Mouse (Mus musculus): ENCODE measurements around the gene Gm49450. TPM values are rescaled to one million over a fixed set of nuclear protein-coding genes. Genes with fewer than 3 reads are reported as not detected.

The Gm49450 gene
- polyA plus RNA-seq, 3 experiments from 2014 or later, result not detected

DNA sequence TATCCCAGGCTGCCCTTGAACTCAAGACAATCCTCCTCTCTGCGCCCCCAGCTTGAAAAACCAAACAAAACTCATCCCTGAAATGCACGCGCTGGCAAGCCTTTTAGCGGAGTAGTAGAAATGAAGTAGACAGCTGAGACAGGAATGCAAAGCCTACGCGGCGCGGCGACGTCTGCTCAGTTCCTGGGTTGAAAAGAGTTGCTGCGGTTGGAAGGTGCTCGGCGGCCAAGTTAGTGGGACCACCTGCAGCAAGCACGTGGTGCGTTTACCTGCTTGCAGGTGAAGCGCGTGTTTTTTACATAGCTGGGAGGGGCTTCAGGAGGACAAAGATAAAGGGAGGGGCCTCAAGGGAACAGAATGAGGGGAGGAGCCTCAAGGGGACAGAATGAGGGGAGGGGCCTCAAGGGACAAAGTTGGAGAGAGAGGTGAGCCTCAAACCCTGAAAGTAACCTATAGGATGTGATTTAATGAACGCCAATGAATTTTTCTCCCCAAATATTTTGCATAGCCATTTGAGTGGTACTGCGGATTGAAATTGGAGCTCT, 62.1 kb downstream of the Gm49450 start:
- no peak for ATAC-seq

GRCm38 (mm10) chr15:98887526-98887925, 65.8 kb downstream of the Gm49450 start:
- no peak for ATAC-seq

- ATAC-seq, result no peak
Measured at GRCm38 (mm10) chr15:98886667-98887387, 66.5 kb downstream of the Gm49450 start.

GRCm38 (mm10) chr15:98884106-98884505, 69.2 kb downstream of the Gm49450 start:
- ATAC-seq, result no peak

- ATAC-seq, result no peak
Measured at GRCm38 (mm10) chr15:98883661-98884060, 69.7 kb downstream of the Gm49450 start.

Other genes starting within 250 kb of the Gm49450 start
- not detected for gene Ccdc65, start 245.3 kb downstream of the Gm49450 start, polyA plus RNA-seq (2017; shearing (Covaris generic))
- gene Fkbp11, start 225.4 kb downstream of the Gm49450 start, polyA plus RNA-seq (2017; shearing (Covaris generic)), result 1 to 10 TPM in 1 of 3 experiments, under 1 TPM in 1, not detected in 1; 0.62 to 1.7 TPM
- gene Arf3, start 190.3 kb downstream of the Gm49450 start, polyA plus RNA-seq (2017; shearing (Covaris generic)), result 10 to 100 TPM; 35.5 to 38.0 (median 37.8) TPM
- gene Wnt10b, start 175.4 kb downstream of the Gm49450 start, polyA plus RNA-seq (2017; shearing (Covaris generic)), result under 1 TPM in 1 of 3 experiments, not detected in 2; 0.15 TPM
- under 1 TPM in 1 of 3 experiments, not detected in 2; 0.15 TPM for gene Wnt1, start 163.7 kb downstream of the Gm49450 start, polyA plus RNA-seq (2017; shearing (Covaris generic))
- gene Ddn, start 144.1 kb downstream of the Gm49450 start, polyA plus RNA-seq (2017; shearing (Covaris generic)), result not detected
- 100 to 1,000 TPM; 119 to 137 (median 129) TPM for gene Prkag1, start 122.0 kb downstream of the Gm49450 start, polyA plus RNA-seq (2017; shearing (Covaris generic))
- 10 to 100 TPM; 18.7 to 36.4 (median 30.7) TPM for gene Kmt2d, start 82.3 kb downstream of the Gm49450 start, polyA plus RNA-seq (2017; shearing (Covaris generic))
- 10 to 100 TPM in 2 of 3 experiments, 1 to 10 TPM in 1; 9.5 to 13.0 (median 10.8) TPM for gene Rhebl1, start 59.0 kb downstream of the Gm49450 start, polyA plus RNA-seq (2017; shearing (Covaris generic))
- under 1 TPM in 1 of 3 experiments, not detected in 2; 0.09 TPM for gene Dhh, start 55.0 kb downstream of the Gm49450 start, polyA plus RNA-seq (2017; shearing (Covaris generic))
- gene Lmbr1l, start 35.3 kb downstream of the Gm49450 start, polyA plus RNA-seq (2017; shearing (Covaris generic)), result 10 to 100 TPM; 17.3 to 46.9 (median 39.3) TPM
- gene Tuba1b, start 19.0 kb downstream of the Gm49450 start, polyA plus RNA-seq (2017; shearing (Covaris generic)), result 100 to 1,000 TPM; 459 to 882 (median 544) TPM
- 100 to 1,000 TPM; 206 to 351 (median 217) TPM for gene Tuba1a, start 152 bp upstream of the Gm49450 start, polyA plus RNA-seq (2017; shearing (Covaris generic))
- gene Tuba1c, start 76.3 kb upstream of the Gm49450 start, polyA plus RNA-seq (2017; shearing (Covaris generic)), result 100 to 1,000 TPM in 1 of 3 experiments, 10 to 100 TPM in 2; 70.4 to 203 (median 83.7) TPM
- not detected for gene Prph, start 101.6 kb upstream of the Gm49450 start, polyA plus RNA-seq (2017; shearing (Covaris generic))
- gene Troap, start 121.0 kb upstream of the Gm49450 start, polyA plus RNA-seq (2017; shearing (Covaris generic)), result 1 to 10 TPM in 2 of 3 experiments, under 1 TPM in 1; 0.92 to 9.3 (median 1.1) TPM
- not detected for gene C1ql4, start 134.3 kb upstream of the Gm49450 start, polyA plus RNA-seq (2017; shearing (Covaris generic))
- gene Dnajc22, start 139.6 kb upstream of the Gm49450 start, polyA plus RNA-seq (2017; shearing (Covaris generic)), result not detected
- gene Spats2, start 172.4 kb upstream of the Gm49450 start, polyA plus RNA-seq (2017; shearing (Covaris generic)), result under 1 TPM in 1 of 3 experiments, not detected in 2; 0.17 TPM